Mouse (Mus musculus) liver, adult 2 months (tissue): ENCODE measurements around the gene Fam219a.

Experiments
- CTCF ChIP-seq: fragments of 200-500 bp; IDR thresholded peaks from 2 replicates; pipeline ENCODE4 v1.5.1; 2011; ENCODE audit warnings: low read depth, low read length, control low read depth
- POLR2A ChIP-seq: fragments of 200-500 bp; IDR thresholded peaks from 2 replicates; pipeline ENCODE4 v1.6.1; 2011; ENCODE audit warnings: low read length, control low read depth; ENCODE audit not compliant: insufficient read depth; ENCODE audit errors: extremely low read depth

DNA sequence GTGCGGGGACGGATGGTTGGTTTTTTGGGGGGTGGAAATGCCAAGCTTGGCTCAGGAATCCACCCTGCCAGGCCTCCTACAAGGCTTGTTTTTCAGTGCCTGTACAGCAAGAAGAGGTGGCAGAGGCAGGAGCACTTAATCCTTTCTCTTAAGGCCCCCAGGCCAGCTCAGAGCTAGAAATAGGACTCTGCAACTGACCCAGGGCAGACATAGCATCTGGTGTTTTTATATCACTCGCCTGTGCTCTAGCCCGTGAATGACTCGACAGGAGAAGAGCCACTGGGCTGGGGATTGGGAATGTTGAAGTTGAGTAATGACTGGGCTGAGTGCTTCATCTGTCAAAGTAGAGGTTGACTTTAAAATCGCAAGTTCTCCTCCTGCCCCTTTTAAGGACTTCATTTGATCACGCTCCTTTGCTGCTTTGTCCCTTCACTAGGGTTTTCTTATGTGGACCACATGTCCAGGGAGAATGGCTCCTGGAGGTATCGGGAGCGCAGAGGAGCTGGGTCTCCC is 91.6 kb downstream of the Fam219a start:
- no peak for TF ChIP-seq POLR2A
- TF ChIP-seq CTCF, result no peak
